Mouse (Mus musculus) erythroblast, embryonic 14.5 days (primary cell): ENCODE results near the gene Ccdc73.

ENCODE experiments used
- GATA1 ChIP-seq: IDR thresholded peaks from 2 replicates; pipeline ENCODE4 v1.6.1; 2012; ENCODE audit warnings: low read length, inconsistent platforms, mixed read lengths
- TAL1 ChIP-seq: IDR thresholded peaks from 3 replicates; pipeline ENCODE4 v1.6.1; 2012; ENCODE audit warnings: low read length, inconsistent platforms, mixed read lengths

GRCm38 (mm10) chr2:104867282-104867855, at the start of gene Ccdc73:
- TF ChIP-seq TAL1 (no peak), GATA1 (no peak)
